Mouse (Mus musculus): ENCODE measurements around the gene Egr2.

DNA sequence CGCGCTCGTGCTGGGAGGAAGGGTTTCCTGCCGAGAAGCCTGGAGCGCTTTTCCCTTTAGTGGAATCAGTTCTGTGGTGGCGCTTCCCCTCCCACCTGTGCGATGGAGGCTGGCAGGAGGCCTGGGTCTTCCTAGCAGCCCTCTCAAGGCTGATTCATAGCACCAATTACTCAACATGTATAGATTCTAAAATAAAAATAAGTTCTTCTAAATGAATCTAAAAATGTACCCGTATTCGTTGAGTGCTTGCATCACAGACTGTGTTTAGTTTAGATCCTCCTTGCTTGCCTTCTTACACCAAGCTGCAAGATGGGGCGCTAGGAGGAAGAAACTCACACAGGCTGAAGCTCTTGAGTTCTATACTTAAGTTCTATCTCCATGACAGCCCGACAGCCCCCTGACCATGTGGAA is 43.1 kb upstream of the Egr2 start:
- TF ChIP-seq CTCF (IDR thresholded peaks at IDR 0.05; ENCODE audit: low read depth, low read length) = no peak
- TF ChIP-seq POLR2A (IDR thresholded peaks at IDR 0.05; ENCODE audit: extremely low read depth, insufficient read depth, low read length) = no peak
